Mouse (Mus musculus) CH12.LX (cell line): Measurements from ENCODE around the gene Man2b2. TPM values are rescaled to one million over a fixed set of nuclear protein-coding genes. Genes with fewer than 3 reads are reported as not detected.

Experiments
- DNase-seq: peaks from one replicate; pipeline ENCODE4 v3.0.0-alpha.2; 2013; ENCODE audit errors: extremely low read depth
- H3K27ac ChIP-seq: 2 replicates; pipeline ENCODE4 v1.5.1; 2012; ENCODE audit warnings: low read depth, mild to moderate bottlenecking, control low read depth, moderate library complexity; ENCODE audit not compliant: insufficient read depth
- H3K27me3 ChIP-seq: replicated peaks from 2 replicates; pipeline ENCODE3; 2012; ENCODE audit warnings: inconsistent platforms
- H3K36me3 ChIP-seq, 2 experiments: replicated peaks in 1 of 2; 2 replicates each; pipeline versions ENCODE3 to v1.6.1; 2012; ENCODE audit warnings: inconsistent platforms in 1 of 2, low read length in 1 of 2, mild to moderate bottlenecking in 1 of 2, mixed read lengths in 1 of 2, moderate library complexity in 1 of 2; ENCODE audit not compliant: control insufficient read depth in 1 of 2, insufficient read depth in 1 of 2
- H3K4me1 ChIP-seq, 2 experiments: 2 replicates each; pipeline ENCODE4 v1.6.1; 2012; ENCODE audit warnings: inconsistent platforms in 1 of 2, moderate library complexity in 1 of 2; ENCODE audit not compliant: insufficient read depth in 2 of 2, control insufficient read depth in 1 of 2
- H3K4me2 ChIP-seq: 2 replicates; pipeline ENCODE4 v1.6.1; 2012; ENCODE audit warnings: low read depth, mild to moderate bottlenecking, control low read depth; ENCODE audit not compliant: poor library complexity, insufficient read depth, severe bottlenecking
- H3K4me3 ChIP-seq, 3 experiments: fragments of 150-350 bp in 1 of 3; sonication (generic) in 1 of 3; replicated peaks in 1 of 3; 2 replicates each; pipeline versions ENCODE3 to v1.5.1; 2011 to 2012; ENCODE audit warnings: low read depth in 2 of 3, low read length in 2 of 3, mild to moderate bottlenecking in 2 of 3, moderate library complexity in 2 of 3, control low read depth in 1 of 3, improper control_type of control experiment in 1 of 3, inconsistent platforms in 1 of 3, mixed read lengths in 1 of 3; ENCODE audit not compliant: poor library complexity in 1 of 3
- H3K79me2 ChIP-seq: replicated peaks from 2 replicates; pipeline ENCODE4 v1.6.1; 2012; ENCODE audit warnings: mild to moderate bottlenecking, moderate library complexity; ENCODE audit not compliant: control insufficient read depth, poor library complexity, insufficient read depth, severe bottlenecking; ENCODE audit errors: extremely low read depth
- H3K9ac ChIP-seq: 2 replicates; pipeline ENCODE4 v1.6.1; 2012; ENCODE audit warnings: low read depth, mild to moderate bottlenecking, control low read depth, moderate library complexity; ENCODE audit not compliant: insufficient read depth
- H3K9me3 ChIP-seq: replicated peaks from 2 replicates; pipeline ENCODE3; 2012; ENCODE audit warnings: low read length, inconsistent platforms, mixed read lengths
- BHLHE40 ChIP-seq: IDR thresholded peaks from 2 replicates; pipeline ENCODE4 v1.6.1; 2011; ENCODE audit warnings: mild to moderate bottlenecking, low read depth, low read length, improper control_type of control experiment
- CHD2 ChIP-seq: IDR thresholded peaks from 2 replicates; pipeline ENCODE4 v1.6.1; 2011; ENCODE audit warnings: low read length, improper control_type of control experiment
- CTCF ChIP-seq, 2 experiments: IDR thresholded peaks in 1 of 2; conservative IDR thresholded peaks in 1 of 2; 2 replicates each; pipeline ENCODE4 v1.5.1; 2011 to 2012; ENCODE audit warnings: low read depth in 2 of 2, low read length in 2 of 2, improper control_type of control experiment in 1 of 2, inconsistent platforms in 1 of 2, mild to moderate bottlenecking in 1 of 2, moderate library complexity in 1 of 2
- E2F4 ChIP-seq: IDR thresholded peaks from 2 replicates; pipeline ENCODE4 v1.6.1; 2011; ENCODE audit warnings: low read depth, low read length, improper control_type of control experiment; ENCODE audit not compliant: insufficient replicate concordance
- ELF1 ChIP-seq: IDR thresholded peaks from 2 replicates; pipeline ENCODE4 v1.6.1; 2014; ENCODE audit warnings: low read depth, mild to moderate bottlenecking, inconsistent platforms, low read length, improper control_type of control experiment
- EP300 ChIP-seq: IDR thresholded peaks from 2 replicates; pipeline ENCODE4 v1.6.1; 2011; ENCODE audit warnings: low read length, improper control_type of control experiment
- ETS1 ChIP-seq: conservative IDR thresholded peaks from 2 replicates; pipeline ENCODE4 v1.6.1; 2012; ENCODE audit warnings: low read depth, mild to moderate bottlenecking, inconsistent platforms, low read length, improper control_type of control experiment, moderate library complexity
- GABPA ChIP-seq: IDR thresholded peaks from 2 replicates; pipeline ENCODE4 v1.6.1; 2012; ENCODE audit warnings: low read depth, low read length, improper control_type of control experiment, inconsistent platforms; ENCODE audit not compliant: insufficient replicate concordance
- HCFC1 ChIP-seq: IDR thresholded peaks from 2 replicates; pipeline ENCODE4 v1.6.1; 2012; ENCODE audit warnings: low read depth, mild to moderate bottlenecking, inconsistent platforms, low read length, improper control_type of control experiment
- IRF4 ChIP-seq: IDR thresholded peaks from 2 replicates; pipeline ENCODE4 v1.6.1; 2014; ENCODE audit warnings: low read depth, mild to moderate bottlenecking, inconsistent platforms, low read length, improper control_type of control experiment
- JUN ChIP-seq: IDR thresholded peaks from 2 replicates; pipeline ENCODE4 v1.6.1; 2011; ENCODE audit warnings: low read depth, mild to moderate bottlenecking, low read length, improper control_type of control experiment, moderate library complexity; ENCODE audit not compliant: insufficient read depth
- KAT2A ChIP-seq: IDR thresholded peaks from 2 replicates; pipeline ENCODE4 v1.6.1; 2012; ENCODE audit warnings: low read length, improper control_type of control experiment, inconsistent platforms; ENCODE audit not compliant: insufficient replicate concordance
- MAFK ChIP-seq: IDR thresholded peaks from 2 replicates; pipeline ENCODE4 v1.6.1; 2011; ENCODE audit warnings: low read length, improper control_type of control experiment; ENCODE audit not compliant: insufficient replicate concordance
- MAX ChIP-seq: IDR thresholded peaks from 2 replicates; pipeline ENCODE4 v1.6.1; 2011; ENCODE audit warnings: low read length, improper control_type of control experiment
- MEF2A ChIP-seq: IDR thresholded peaks from 2 replicates; pipeline ENCODE4 v1.6.1; 2014; ENCODE audit warnings: low read depth, mild to moderate bottlenecking, inconsistent platforms, low read length, improper control_type of control experiment, borderline replicate concordance
- MXI1 ChIP-seq: IDR thresholded peaks from 2 replicates; pipeline ENCODE4 v1.6.1; 2011; ENCODE audit warnings: mild to moderate bottlenecking, low read depth, low read length, improper control_type of control experiment
- MYC ChIP-seq: IDR thresholded peaks from 2 replicates; pipeline ENCODE4 v1.6.1; 2011; ENCODE audit warnings: low read depth, mild to moderate bottlenecking, improper control_type of control experiment, low read length
- NELFE ChIP-seq: IDR thresholded peaks from 2 replicates; pipeline ENCODE4 v1.6.1; 2011; ENCODE audit warnings: low read depth, low read length, improper control_type of control experiment
- NRF1 ChIP-seq: IDR thresholded peaks from 2 replicates; pipeline ENCODE4 v1.6.1; 2014; ENCODE audit warnings: low read depth, mild to moderate bottlenecking, inconsistent platforms, low read length, improper control_type of control experiment, moderate library complexity
- POLR2A ChIP-seq: IDR thresholded peaks from 2 replicates; pipeline ENCODE4 v1.6.1; 2011; ENCODE audit warnings: low read depth, mild to moderate bottlenecking, improper control_type of control experiment, low read length
- RAD21 ChIP-seq: IDR thresholded peaks from 2 replicates; pipeline ENCODE4 v1.6.1; 2011; ENCODE audit warnings: low read depth, mild to moderate bottlenecking, low read length, improper control_type of control experiment, moderate library complexity
- SIN3A ChIP-seq: IDR thresholded peaks from 2 replicates; pipeline ENCODE4 v1.6.1; 2012; ENCODE audit warnings: low read length, improper control_type of control experiment, inconsistent platforms
- SMC3 ChIP-seq: IDR thresholded peaks from 2 replicates; pipeline ENCODE4 v1.6.1; 2011; ENCODE audit warnings: low read depth, low read length, improper control_type of control experiment
- TCF12 ChIP-seq: IDR thresholded peaks from 2 replicates; pipeline ENCODE4 v1.6.1; 2014; ENCODE audit warnings: low read depth, mild to moderate bottlenecking, inconsistent platforms, low read length, improper control_type of control experiment
- USF1 ChIP-seq: IDR thresholded peaks from 2 replicates; pipeline ENCODE4 v1.6.1; 2014; ENCODE audit warnings: low read depth, mild to moderate bottlenecking, inconsistent platforms, low read length, improper control_type of control experiment
- USF2 ChIP-seq: conservative IDR thresholded peaks from 2 replicates; pipeline ENCODE4 v1.6.1; 2011; ENCODE audit warnings: low read depth, low read length, improper control_type of control experiment
- ZKSCAN1 ChIP-seq: IDR thresholded peaks from 2 replicates; pipeline ENCODE4 v1.6.1; 2012; ENCODE audit warnings: low read depth, inconsistent platforms, low read length, improper control_type of control experiment, borderline replicate concordance
- ZMIZ1 ChIP-seq: IDR thresholded peaks from 2 replicates; pipeline ENCODE4 v1.6.1; 2012; ENCODE audit warnings: low read depth, mild to moderate bottlenecking, inconsistent platforms, low read length, improper control_type of control experiment
- dilution Hi-C: fragments of 300-500 bp; cut with MboI; formaldehyde crosslinking; loops from 2 replicates; pipeline ENCODE4 v1.14.3; 2020; ENCODE audit warnings: low sequenced_read_pairs; ENCODE audit not compliant: extremely low pct_unique_long_range_greater_than_20kb, extremely low pct_ligation_motif_present
- in situ Hi-C: fragments of 300-500 bp; cut with MboI; formaldehyde crosslinking; loops from 3 replicates; pipeline ENCODE4 v1.14.3; 2019; ENCODE audit warnings: low sequenced_read_pairs, low pct_ligation_motif_present, low pct_unique_long_range_greater_than_20kb, mixed read lengths
- polyA plus RNA-seq: library from polyadenylated mRNA; unstranded; fragments of >175 nt; gene quantifications from 2 replicates; pipeline ENCODE4 v1.2.1, GENCODE M21; 2012; ENCODE audit warnings: low read depth; ENCODE audit not compliant: insufficient read length
- total RNA-seq, 2 experiments: library from RNA; depleted of rRNA; stranded (reverse); fragments of 300-350 nt in 1 of 2; fragments of >200 nt in 1 of 2; gene quantifications; 2 replicates each; pipeline ENCODE4 v1.2.3; 2012 to 2014

Gene Man2b2
- total RNA-seq (2012; rRNA removed) (17.2 and 29.9 TPM in 2 replicates), total RNA-seq (2014; rRNA removed) (9.1 and 11.9 TPM in 2 replicates), polyA plus RNA-seq (34.5 and 39.4 TPM in 2 replicates)

DNA sequence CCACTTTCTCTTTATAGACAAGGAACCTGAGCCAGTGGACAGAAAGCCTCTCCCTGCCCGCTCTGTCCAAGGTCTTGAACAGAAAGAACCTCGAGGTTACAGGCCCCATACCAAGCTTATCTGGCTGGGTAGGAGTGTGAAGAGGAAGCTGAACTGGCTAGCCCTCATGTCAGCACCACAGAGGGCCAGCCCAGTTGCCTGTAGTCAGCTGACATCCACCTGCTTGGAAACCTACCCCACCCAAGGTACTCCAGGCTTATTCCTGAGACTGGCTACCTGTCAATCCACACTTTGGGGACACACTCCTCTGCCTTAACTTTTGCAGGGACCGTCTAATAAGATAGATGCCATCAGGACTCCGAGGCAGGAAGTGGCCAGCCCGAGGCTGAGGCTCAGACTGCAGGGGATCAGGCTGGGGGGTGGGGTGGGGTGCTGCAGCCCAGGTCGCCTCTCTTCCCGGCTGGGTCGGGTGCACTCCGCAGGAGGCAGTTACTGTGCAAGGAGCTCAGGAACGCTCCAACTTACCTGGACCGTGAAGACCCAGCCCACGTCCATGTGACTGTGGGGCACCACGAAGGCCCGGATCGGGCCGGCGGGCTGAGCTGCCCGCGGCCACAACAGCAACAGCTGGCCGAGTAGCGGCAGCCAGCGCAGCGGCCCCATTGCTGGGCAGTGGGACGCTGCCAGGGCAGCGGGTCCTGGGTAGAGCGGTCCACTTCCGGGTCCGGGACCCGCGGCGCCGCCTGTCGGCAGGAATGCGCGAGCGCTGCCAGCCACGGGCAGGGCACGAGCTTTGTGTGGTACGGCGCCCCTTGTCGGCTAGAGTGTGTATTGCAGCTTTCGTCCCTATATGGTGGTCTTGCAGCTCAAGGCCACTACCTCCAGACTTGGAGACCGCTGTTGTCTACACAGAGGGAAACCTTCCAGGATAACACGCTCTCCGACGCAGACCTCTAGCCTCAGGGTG is at the start of gene Man2b2:
Gene Man2b2 (minus strand): TSS at position 741 of the 967 bp plus-strand sequence.
- in situ Hi-C loops, result loop anchor here (5.0 kb wide), 1 partner anchor 87 kb away; no protein-coding TSS in a partner anchor

GRCm38 (mm10) chr5:36878801-36879200 is 48.3 kb upstream of the Man2b2 start:
- DNase-seq, result no peak
- H3K4me2 ChIP-seq, result no peak overlapping the region
- H3K27ac ChIP-seq, result no peak overlapping the region
- dilution Hi-C loops, result no loop called here
- no peak overlapping the region for H3K4me3 ChIP-seq
- H3K9ac ChIP-seq, result no peak overlapping the region
- in situ Hi-C loops, result no loop called here
- no peaks in the 10 kb centered on the region for H3K79me2 ChIP-seq
- H3K27me3 ChIP-seq, result peaks cover 42% of the 10 kb centered on the region
- no peaks in the 10 kb centered on the region for H3K36me3 ChIP-seq
- no peak for TF ChIP-seq ELF1
- TF ChIP-seq ZMIZ1, result no peak
- TF ChIP-seq USF1, result no peak
- no peak for TF ChIP-seq KAT2A
- TF ChIP-seq IRF4, result no peak
- TF ChIP-seq ETS1, result no peak
- TF ChIP-seq USF2, result no peak
- H3K4me1 ChIP-seq, result peaks cover 10 to 28% of the 10 kb centered on the region in 2 experiments
- H3K9me3 ChIP-seq, result no peaks in the 10 kb centered on the region

More for the DNA sequence above, at the start of gene Man2b2:
- dilution Hi-C loops, result no loop called here
- Histone ChIP-seq H3K27me3 (peaks cover 37% of the 10 kb centered on the region), H3K4me3 (peak within 1 kb of the TSS; percentile 80 to 90 (median 88)), H3K79me2 (no peaks in the 10 kb centered on the region), H3K9ac (peak within 1 kb of the TSS; percentile 75), H3K4me1 (peaks cover 6 to 20% of the 10 kb centered on the region in 2 experiments), H3K27ac (peak within 1 kb of the TSS; percentile 2; the same call in 1 of the 2 replicates), H3K4me2 (peak within 1 kb of the TSS; percentile 75), H3K36me3 (peaks cover 33 to 41% of the 10 kb centered on the region in 2 experiments), H3K9me3 (peaks cover under 1% of the 10 kb centered on the region)
- TF ChIP-seq SIN3A (peak; percentile 90), CHD2 (no peak), EP300 (no peak; the same call in 1 of the 2 replicates), NRF1 (peak; percentile 48; the same call in 1 of the 2 replicates), MAFK (no peak), IRF4 (peak; percentile 58; the same call in 1 of the 2 replicates), JUN (no peak), ZKSCAN1 (no peak), NELFE (peak; percentile 93), ELF1 (peak; percentile 100), HCFC1 (peak; percentile 79), POLR2A (peak; percentile 74), SMC3 (peak; percentile 69), MYC (peak; percentile 75; the same call in 1 of the 2 replicates), KAT2A (0 out of 2 replicates have a peak, but pooled peaks have one; percentile 28), MEF2A (peak; percentile 41; the same call in 1 of the 2 replicates), GABPA (no peak), RAD21 (peak; percentile 52), CTCF (conservative IDR thresholded peaks at IDR 0.05 in 1 of 2, IDR thresholded peaks at IDR 0.05 in 1 of 2; ENCODE audit: low read depth in 2 of 2, low read length in 2 of 2) (peak; percentile 91 to 100), MXI1 (peak; percentile 79; the same call in 1 of the 2 replicates), TCF12 (peak; percentile 74), BHLHE40 (peak; percentile 79), E2F4 (no peak), MAX (peak; percentile 70; the same call in 1 of the 2 replicates), ETS1 (0 out of 2 replicates have a peak, but pooled peaks have one; percentile 14)
- DNase-seq, result peak; percentile 86
